Mouse (Mus musculus) liver, embryonic 12.5 days (tissue): ENCODE data around the gene Nexmif. TPM values are rescaled to one million over a fixed set of nuclear protein-coding genes. Genes with fewer than 3 reads are reported as not detected.

ENCODE experiments used
- ATAC-seq: fragments of 200-750 bp; cut with Nextera tagmentation; 2 replicates; pipeline ENCODE4 v1.8.0; 2017; ENCODE audit warnings: moderate number of reproducible peaks, mild to moderate bottlenecking, moderate library complexity
- H3K27ac ChIP-seq: fragments of 300-500 bp; sonication (generic); 2 replicates; pipeline ENCODE4 v1.5.1; 2016; ENCODE audit warnings: mild to moderate bottlenecking
- H3K27me3 ChIP-seq: fragments of 300-500 bp; sonication (generic); replicated peaks from 2 replicates; pipeline ENCODE4 v1.6.1; 2016; ENCODE audit warnings: mild to moderate bottlenecking, moderate library complexity
- H3K36me3 ChIP-seq: fragments of 300-500 bp; sonication (generic); 2 replicates; pipeline ENCODE4 v1.6.1; 2016; ENCODE audit warnings: mild to moderate bottlenecking, moderate library complexity
- H3K4me1 ChIP-seq: fragments of 300-500 bp; sonication (generic); 2 replicates; pipeline ENCODE4 v1.6.1; 2016
- H3K4me2 ChIP-seq: fragments of 300-500 bp; sonication (generic); 2 replicates; pipeline ENCODE4 v1.6.1; 2016; ENCODE audit warnings: mild to moderate bottlenecking, moderate library complexity
- H3K4me3 ChIP-seq: fragments of 300-500 bp; sonication (generic); 2 replicates; pipeline ENCODE4 v1.5.1; 2016; ENCODE audit warnings: mild to moderate bottlenecking, moderate library complexity
- H3K9ac ChIP-seq: fragments of 300-500 bp; sonication (generic); 2 replicates; pipeline ENCODE4 v1.6.1; 2016; ENCODE audit warnings: mild to moderate bottlenecking, moderate library complexity
- H3K9me3 ChIP-seq: fragments of 300-500 bp; sonication (generic); replicated peaks from 2 replicates; pipeline ENCODE4 v1.6.1; 2016; ENCODE audit warnings: mild to moderate bottlenecking, moderate library complexity
- WGBS: fragments of 180-500 bp; shearing (Covaris S2); methylation state at CpG from one replicate; pipeline ENCODE4 v1.1.7; 2016; ENCODE audit not compliant: insufficient replicate concordance; 5-methylcytosine and 5-hydroxymethylcytosine counted together
- microRNA counts: library from miRNA; unstranded; fragments of <30 nt; microRNA quantifications from one replicate; lab custom pipeline; 2017
- microRNA-seq: library from miRNA; unstranded; fragments of <30 nt; microRNA quantifications from one replicate; pipeline ENCODE4, GENCODE M21; 2017
- polyA plus RNA-seq: library from polyadenylated mRNA; unstranded; fragments of >200 nt; fragmentation: Nextera tagmentation; extraction: Ambion mirVana; gene quantifications from 2 replicates; pipeline ENCODE4 v1.2.1, GENCODE M21; 2016

Gene Nexmif
- polyA plus RNA-seq, 1 experiment from 2014 or later = 0.02 TPM

DNA sequence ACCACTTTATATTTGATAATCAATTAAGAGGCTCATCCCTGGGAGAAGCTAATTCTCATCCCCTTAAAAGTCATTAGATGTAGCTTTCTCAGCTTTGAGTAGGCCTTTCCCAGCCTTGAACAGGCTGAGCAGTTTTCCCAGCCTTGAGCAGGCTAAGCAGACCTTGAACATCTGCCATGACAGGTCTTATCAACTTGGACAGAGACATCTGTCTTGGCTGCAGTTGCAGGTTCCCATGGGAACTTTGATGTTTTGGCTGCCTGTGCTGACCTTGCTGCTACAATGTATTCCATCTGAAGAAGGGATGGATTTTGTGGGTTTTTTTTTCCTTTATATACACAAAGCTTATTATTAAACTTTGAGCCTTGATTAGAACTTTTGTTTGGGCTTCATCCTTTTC is 160.7 kb downstream of the Nexmif start:
- Histone ChIP-seq H3K9me3 (no peaks in the 10 kb centered on the region), H3K4me1 (no peaks in the 10 kb centered on the region), H3K9ac (no peak overlapping the region), H3K4me3 (no peak overlapping the region), H3K27me3 (peaks cover 23% of the 10 kb centered on the region), H3K4me2 (no peak overlapping the region), H3K27ac (no peak overlapping the region), H3K36me3 (no peaks in the 10 kb centered on the region)
- no peak for ATAC-seq

DNA sequence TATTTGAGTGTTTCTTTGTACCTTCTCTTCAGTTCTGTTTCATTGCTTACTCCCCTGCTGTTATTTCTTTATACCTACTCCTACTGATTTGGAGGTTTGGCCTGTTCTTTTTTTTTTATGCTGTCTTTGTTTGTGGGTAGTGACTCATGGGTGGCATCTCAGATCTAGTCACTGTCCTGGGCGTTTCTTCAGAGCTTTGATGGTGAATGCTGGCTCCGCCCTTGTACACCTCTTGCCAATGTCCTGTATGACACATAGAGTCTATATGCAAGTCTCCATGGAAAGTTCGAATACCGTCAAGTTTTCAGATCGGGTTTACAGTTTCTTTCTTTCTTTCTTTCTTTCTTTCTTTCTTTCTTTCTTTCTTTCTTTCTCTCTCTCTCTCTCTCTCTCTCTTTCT is 167.1 kb downstream of the Nexmif start:
- no peaks in the 10 kb centered on the region for H3K36me3 ChIP-seq
- ATAC-seq = no peak
- H3K4me1 ChIP-seq = no peaks in the 10 kb centered on the region
- H3K27ac ChIP-seq = no peak overlapping the region
- H3K9ac ChIP-seq = no peak overlapping the region
- H3K27me3 ChIP-seq = peaks cover 5% of the 10 kb centered on the region
- WGBS = 63% methylated on average over 5 of the region's 5 CpGs
- H3K4me2 ChIP-seq = no peak overlapping the region
- H3K4me3 ChIP-seq = no peak overlapping the region
- no peaks in the 10 kb centered on the region for H3K9me3 ChIP-seq

- Histone ChIP-seq H3K9ac (no peak overlapping the region), H3K4me3 (no peak overlapping the region), H3K27ac (no peak overlapping the region), H3K27me3 (peaks cover 11% of the 10 kb centered on the region), H3K9me3 (no peaks in the 10 kb centered on the region), H3K36me3 (no peaks in the 10 kb centered on the region), H3K4me2 (no peak overlapping the region), H3K4me1 (no peaks in the 10 kb centered on the region)
- WGBS = 26% methylated on average over 4 of the region's 4 CpGs
- ATAC-seq = no peak
Measured at GRCm38 (mm10) chrX:104032756-104033155, 168.2 kb downstream of the Nexmif start.

MicroRNA genes within 50 kb of the gene (microRNA counts, 519-probe panel; counts per million panel counts)
- microRNA mmu-miR-672 (lab: Ali Mortazavi, UCI) = 582 counts per million, percentile 70 among the panel's probes with 10 or more counts

Small RNA genes within 50 kb of the gene (microRNA-seq; reads per million reads assigned to microRNA genes)
- gene Gm24993 (not detected), gene Mir672 (12.7 reads per million, percentile 25 among the genes with 10 or more reads in this experiment)

Other genes with a start within 250 kb of the Nexmif start
- 21.4 and 21.9 TPM in 2 replicates for gene Rlim, start 219.9 kb downstream of the Nexmif start, polyA plus RNA-seq
- gene Abcb7, start 212.7 kb upstream of the Nexmif start, polyA plus RNA-seq = 12.1 and 13.2 TPM in 2 replicates